Mouse (Mus musculus): ENCODE measurements at regions not wholly inside any gene's neighbourhood (a gene's known extent, or its start where the extent isn't known, plus 50 kb on each side); places are given as distances from the start of the nearest gene placed in this dataset.

DNA sequence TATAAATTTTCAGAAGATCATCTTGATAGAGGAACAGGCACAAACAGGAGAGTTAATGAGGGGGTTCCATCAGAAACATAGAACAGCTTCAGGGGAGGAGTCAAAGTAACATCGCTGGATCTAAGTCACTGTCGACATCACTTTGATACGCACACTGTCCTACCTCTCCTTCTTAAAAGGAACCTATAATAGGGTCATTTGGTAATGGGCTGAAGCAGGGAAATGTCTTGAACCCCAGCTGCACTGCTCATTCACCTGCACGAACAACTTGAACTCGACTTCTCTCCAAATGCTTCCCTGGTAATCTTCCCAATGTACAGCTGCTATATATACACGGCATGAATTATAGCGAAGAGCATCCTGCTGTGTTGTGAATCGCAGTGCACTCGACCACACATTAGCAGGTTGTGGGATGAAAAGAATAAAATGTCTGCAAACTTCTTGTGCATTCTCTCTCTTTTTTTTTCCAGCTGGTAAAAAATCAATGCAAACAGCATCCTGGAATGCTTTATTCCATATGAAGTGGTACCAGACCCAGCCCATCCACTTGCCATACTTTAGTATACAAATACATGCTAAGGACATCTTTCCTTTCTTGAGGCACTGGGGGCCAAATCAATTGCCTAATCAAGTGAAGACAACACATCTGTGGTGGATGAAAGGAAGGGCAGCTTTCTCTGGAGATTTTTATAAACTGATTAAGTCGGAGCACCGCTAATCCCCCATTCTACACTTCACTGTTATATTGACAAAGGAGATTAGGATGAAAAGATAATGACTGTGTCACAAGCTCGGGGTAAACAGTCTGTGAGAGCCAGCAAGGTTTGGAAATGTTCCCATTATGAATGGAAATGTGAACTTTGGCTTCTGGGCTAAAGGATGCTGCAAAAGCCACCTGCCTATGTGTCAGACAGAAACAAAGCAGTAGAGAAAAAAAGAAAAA lies 325.6 kb upstream of the Itga1 start:
- DNase-seq (ENCODE audit: low spot score) = no peak

DNA sequence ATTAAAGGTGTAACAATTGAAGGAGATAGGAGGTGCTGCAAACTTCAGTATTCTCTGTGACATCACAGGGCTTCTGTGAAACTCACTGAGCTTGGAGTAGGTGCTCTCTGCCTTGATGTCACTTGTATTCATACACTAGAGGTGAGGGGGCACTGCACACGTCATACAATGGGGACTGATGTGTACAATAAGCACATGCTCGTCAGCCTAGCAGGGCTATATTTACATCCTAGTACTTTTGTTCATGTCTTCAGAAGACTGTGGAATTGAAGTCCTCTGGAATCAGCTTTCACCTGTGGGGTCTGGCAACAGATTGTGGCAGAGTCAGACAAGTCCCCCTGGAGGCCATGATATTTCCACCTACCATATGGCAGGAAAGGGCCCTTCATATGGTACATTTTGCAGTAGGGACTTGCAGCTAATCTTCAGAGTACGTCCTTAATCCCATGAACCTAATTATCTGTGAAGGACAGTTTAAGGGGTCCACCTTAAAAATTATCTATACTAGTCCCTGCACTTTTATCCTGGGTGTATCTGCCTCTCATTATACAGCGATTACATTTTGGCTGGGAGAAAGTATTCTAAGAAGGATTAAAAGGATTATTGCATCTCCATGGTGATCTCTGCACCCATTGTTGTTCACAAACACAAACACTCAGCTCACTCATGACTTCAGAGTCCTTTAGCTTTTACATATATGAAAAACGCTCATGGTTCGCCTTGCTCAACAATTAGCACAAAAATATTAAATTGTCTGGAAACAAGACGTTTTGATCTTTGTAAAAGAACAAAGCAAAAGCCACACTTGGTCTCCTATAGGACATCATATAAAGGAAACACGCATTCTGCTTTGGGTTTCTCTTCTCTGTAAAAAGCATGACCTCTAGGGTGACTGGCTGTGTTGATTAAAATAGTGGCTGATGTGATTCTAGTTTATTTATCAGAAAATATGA lies 324.1 kb upstream of the Itga1 start:
- no peak for DNase-seq (ENCODE audit: low spot score)

GRCm38 (mm10) chr13:115423761-115424160 lies 322.0 kb upstream of the Itga1 start:
- no peak for DNase-seq (ENCODE audit: low spot score)

DNA sequence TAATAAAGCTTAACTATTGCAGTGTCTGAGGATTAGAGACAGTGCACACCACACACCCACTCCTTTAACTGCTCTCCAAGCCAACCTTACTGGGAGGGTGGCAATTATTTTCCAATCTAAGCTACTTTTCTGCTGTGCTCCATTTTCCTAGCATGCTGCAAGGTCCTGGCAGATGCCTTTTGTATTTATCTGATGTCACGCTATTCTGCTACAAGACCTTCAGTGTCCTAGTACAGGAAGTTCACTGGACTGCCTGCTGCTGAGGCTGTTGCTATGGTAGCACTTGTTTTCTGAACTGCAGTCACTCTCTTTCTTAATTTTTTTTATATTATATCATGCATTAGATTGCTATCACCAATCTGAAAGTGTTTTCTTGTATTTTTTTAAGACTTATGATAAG lies 319.7 kb upstream of the Itga1 start:
- no peak for DNase-seq (ENCODE audit: low spot score)

- no peak for DNase-seq (ENCODE audit: low spot score)
Observed at GRCm38 (mm10) chr13:115417829-115418228, 316.1 kb upstream of the Itga1 start.

DNA sequence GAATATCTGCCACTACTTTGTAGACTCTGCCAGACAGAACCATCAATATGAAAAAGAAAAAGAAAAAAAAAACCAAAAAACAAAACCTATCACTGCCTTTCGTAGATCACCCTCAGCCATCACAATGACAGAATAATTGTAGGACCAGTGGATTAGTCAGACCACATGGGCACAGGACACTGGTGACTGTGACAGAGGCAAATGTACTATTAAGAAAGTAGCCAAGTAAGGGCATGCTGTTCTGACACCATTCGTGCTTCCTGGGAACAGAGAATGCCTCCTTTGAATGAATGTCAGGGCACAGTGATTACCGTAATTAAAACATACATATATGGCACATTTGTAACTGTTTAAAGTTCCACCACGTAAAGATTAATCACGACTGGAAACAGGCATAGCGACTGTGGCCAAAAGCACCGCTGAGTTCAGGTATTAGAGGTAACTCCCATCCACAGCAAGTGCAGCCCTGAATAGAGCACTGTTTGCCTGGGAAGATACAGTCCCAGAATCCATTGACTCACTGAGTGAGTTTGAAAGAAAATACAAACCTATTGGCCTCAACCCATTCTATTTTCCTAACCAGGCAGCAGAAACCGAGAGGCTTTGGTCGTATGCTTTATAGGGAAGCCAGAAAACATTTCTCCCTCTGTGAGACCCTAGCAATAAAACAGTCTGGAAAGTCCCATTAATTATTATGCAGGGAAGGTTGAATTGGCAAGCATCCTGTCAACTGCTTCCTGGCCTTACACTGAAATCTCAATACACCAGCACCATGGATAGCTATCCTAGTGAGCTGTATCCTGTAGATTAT lies 312.2 kb upstream of the Itga1 start:
- no peak for DNase-seq (ENCODE audit: low spot score)

DNA sequence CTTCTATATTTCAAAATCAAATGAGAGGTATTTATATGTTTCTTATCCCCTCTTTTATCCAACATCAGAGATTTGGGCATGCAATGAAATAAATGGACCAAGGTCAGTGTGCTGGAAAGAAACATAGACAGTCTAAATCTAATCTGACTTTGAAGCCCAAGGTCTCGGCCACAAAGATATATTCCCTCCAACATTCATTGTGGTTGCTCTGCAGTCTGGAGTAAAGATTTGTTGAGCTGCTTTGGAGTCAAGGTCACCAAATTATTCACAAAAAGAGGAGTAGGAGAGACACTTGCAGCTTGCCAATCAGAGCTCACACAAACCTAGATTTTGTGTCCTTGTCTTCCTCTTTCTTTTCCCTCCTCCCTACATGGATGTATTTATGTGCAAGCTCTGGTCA lies 304.2 kb upstream of the Itga1 start:
- no peak for DNase-seq (ENCODE audit: low spot score)

- no peak for DNase-seq (ENCODE audit: low spot score)
Observed at GRCm38 (mm10) chr13:115400706-115401215, 299.0 kb upstream of the Itga1 start.

GRCm38 (mm10) chr13:115379682-115380081 lies 277.9 kb upstream of the Itga1 start:
- no peak for DNase-seq (ENCODE audit: low spot score)

- DNase-seq (ENCODE audit: low spot score) = no peak
Observed at GRCm38 (mm10) chr13:115376180-115376880, 274.6 kb upstream of the Itga1 start.

DNA sequence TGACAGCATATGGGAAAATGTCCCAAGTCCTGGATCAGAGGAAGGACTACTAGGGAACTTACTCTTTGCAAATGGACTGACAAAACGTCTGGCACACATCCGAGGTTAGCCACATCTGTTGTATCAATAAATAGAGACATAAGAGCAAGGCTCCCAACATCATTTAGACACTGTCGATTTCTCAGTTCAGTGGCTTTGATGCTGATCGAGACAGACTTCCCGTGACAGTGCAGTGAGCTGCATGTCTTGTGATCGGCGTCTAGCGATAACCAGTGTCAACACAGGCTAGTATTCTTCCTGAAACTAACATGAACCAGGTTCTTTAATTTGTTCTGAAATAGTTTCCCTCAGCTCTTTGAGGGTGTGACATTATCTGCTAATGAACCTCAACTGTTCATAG lies 259.7 kb upstream of the Itga1 start:
- no peak for DNase-seq (ENCODE audit: low spot score)

GRCm38 (mm10) chr13:115347022-115347398 lies 245.2 kb upstream of the Itga1 start:
- DNase-seq (ENCODE audit: low spot score) = no peak

- no peak for DNase-seq (ENCODE audit: low spot score)
Observed at GRCm38 (mm10) chr13:115346115-115347021, 244.6 kb upstream of the Itga1 start.

DNA sequence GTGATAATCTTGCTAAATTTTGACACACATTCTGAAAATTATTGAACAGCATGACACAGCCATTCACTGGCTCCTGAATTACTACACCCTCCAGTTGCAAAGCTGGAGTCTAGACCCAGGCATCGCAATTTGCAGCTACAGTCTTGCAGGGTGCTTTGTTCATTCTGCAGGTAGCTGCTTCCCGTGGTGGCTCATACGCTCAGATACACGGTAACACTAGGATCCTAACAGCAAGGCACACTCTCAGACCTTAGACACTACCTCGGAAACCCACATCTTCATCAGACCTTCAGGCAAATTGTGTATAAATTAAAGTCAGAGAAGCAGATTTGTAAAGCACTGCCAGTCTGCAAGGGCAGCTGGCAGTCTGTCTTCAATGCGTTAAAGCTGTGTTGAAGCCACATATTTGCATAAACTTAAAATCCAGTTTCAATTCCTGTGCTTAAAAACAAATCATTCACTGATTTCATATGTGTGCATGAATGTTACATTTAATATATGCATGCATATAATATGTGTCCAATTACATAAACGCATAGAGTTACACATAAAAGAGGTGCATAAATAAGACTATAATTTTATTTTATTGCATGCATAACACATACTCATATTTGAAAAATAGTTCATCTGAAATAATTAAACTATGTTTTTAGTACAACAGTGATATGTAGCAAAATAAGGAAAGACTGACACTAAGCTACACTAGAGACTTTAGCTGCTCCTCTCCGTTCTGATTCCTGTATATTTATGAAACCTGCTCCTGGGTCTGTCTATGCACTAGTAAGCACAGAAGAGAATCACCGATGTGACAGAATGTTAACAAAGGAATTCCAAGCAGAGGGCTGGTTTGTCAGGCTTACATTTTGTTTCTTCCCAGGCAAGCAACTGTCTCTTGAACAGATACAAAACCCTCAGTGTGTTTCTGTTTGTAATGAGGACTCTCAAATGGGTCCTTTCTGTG lies 227.5 kb upstream of the Itga1 start:
- no peak for DNase-seq (ENCODE audit: low spot score)

GRCm38 (mm10) chr13:115326294-115326693 lies 224.5 kb upstream of the Itga1 start:
- no peak for DNase-seq (ENCODE audit: low spot score)

GRCm38 (mm10) chr13:115316681-115317080 lies 214.9 kb upstream of the Itga1 start:
- no peak for DNase-seq (ENCODE audit: low spot score)

GRCm38 (mm10) chr13:115308586-115308985 lies 206.8 kb upstream of the Itga1 start:
- DNase-seq (ENCODE audit: low spot score) = no peak

DNA sequence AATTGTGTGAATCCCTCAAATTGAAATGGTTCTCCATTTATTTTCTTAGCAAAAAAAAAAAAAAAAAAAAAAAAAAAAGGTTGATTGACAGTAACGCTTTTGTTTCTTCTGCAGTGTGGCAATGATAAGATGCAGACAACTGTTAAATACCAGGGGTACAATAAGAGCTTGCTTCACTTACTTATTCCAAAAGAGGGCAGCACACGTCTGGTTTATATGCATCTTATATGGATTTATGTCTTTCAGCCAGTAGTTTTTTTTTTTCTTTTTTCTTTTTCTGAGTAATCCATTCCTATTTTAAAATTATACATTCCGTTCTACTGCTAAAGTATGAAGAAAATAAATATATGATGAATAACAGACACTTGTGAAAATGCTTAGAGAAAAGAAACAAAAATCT lies 185.6 kb upstream of the Itga1 start:
- no peak for DNase-seq (ENCODE audit: low spot score)

DNA sequence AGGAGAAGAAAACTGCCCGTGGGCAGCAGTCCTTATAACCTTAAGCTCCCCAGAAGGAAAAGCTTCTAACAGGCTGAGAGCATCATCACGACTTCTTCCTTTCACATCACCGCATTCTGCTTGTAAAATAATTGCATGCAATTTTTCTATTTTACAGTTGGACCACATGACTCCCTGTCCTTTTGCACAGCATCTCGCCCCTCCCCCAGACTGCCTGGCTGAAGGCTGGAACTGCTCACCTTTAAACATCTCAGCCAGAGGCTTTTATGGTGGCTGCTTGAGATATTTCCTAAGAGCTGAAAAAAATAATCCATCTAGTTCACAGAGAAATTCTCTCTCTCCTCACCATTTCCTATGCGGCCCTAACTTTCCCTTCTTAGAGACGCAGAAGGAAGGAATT lies 164.4 kb upstream of the Itga1 start:
- no peak for DNase-seq (ENCODE audit: low spot score)
